Mouse (Mus musculus): Measurements from ENCODE around the gene 2310011J03Rik.

- TF ChIP-seq POLR2A (IDR thresholded peaks at IDR 0.05; ENCODE audit: low read depth, low read length) (no peak), CTCF (conservative IDR thresholded peaks at IDR 0.05; ENCODE audit: insufficient read depth, insufficient read length, low read depth, low read length) (no peak)
These were observed 49.0 kb downstream of the 2310011J03Rik start for GRCm38 (mm10) chr10:80271186-80271843.
